Mouse (Mus musculus): Measurements from ENCODE around the gene Rtl10.

- no peak for TF ChIP-seq CTCF (IDR thresholded peaks at IDR 0.05; ENCODE audit: borderline replicate concordance, extremely low read depth, insufficient read depth, insufficient read length)
- no peak for TF ChIP-seq POLR2A (IDR thresholded peaks at IDR 0.05; ENCODE audit: borderline replicate concordance, extremely low read depth, insufficient read depth, insufficient read length, poor library complexity, severe bottlenecking)
Observed at GRCm38 (mm10) chr16:18471381-18471955, 27.2 kb upstream of the Rtl10 start.

All from brain, embryonic 14.5 days (tissue).